Comparison of ENCODE assay signal across 24 mouse cellular contexts in the genomic region with DNA sequence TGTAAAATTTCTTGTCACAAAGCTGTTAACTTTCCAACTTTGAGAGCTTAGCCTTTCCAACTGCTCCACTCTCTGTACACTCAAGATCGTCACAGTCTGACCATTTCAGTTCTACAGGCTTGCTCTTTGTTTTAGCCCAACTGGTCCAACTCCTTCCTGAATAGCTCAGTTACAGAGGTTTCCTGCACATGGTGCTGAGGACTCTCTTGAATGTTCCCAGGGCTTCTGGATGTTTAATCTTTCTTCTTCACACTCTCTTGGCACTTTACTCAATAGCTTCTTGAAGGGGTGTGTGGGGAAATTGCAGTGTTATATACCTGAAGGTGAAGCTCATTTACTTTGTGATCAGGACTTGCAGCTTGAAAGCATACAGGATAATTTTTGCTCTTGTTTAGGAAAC.
"Had no signal": no experiment of that assay in that cellular context is flagged by ENCODE, and none has a peak within 500 bp of the region (broad histone marks: within the 10 kb centered on the region; RNA-seq: fewer than 3 reads in every experiment).

No protein-coding gene starts in this region.

- DNase-seq: gastrocnemius, adult 2 months; gastrocnemius, postnatal 10 days; gastrocnemius, postnatal 25 days; heart, adult 18-20 months; heart, postnatal 10 days; heart, postnatal 4 days; kidney, adult 18-20 months; kidney, adult 8-10 months; kidney, postnatal 10 days; kidney, postnatal 25 days; kidney, postnatal 4 days had no signal

- ATAC-seq: hindbrain, embryonic 16.5 days; inflammation-experienced regulatory T-cells, adult 6 months; intestine, embryonic 15.5 days; intestine, postnatal 0 days had no signal

- H3K9ac ChIP-seq: heart, embryonic 12.5 days; hindbrain, embryonic 12.5 days; hindbrain, embryonic 14.5 days; intestine, embryonic 15.5 days; limb, embryonic 12.5 days had no signal

- H3K4me3 ChIP-seq: gastrocnemius, adult 2 months; heart, embryonic 10.5 days; heart, embryonic 12.5 days; hindbrain, embryonic 10.5 days; hindbrain, embryonic 12.5 days; intestine, embryonic 15.5 days; layer of hippocampus, adult 2 months; left cerebral cortex, adult 2 months; limb, embryonic 10.5 days; limb, embryonic 12.5 days had no signal

- H3K9me3 ChIP-seq: heart, embryonic 10.5 days; heart, embryonic 12.5 days; hindbrain, embryonic 10.5 days; hindbrain, embryonic 12.5 days; intestine, embryonic 15.5 days; limb, embryonic 10.5 days; limb, embryonic 12.5 days had no signal

- H3K4me1 ChIP-seq: heart, embryonic 10.5 days; heart, embryonic 12.5 days; intestine, embryonic 15.5 days had no signal

- H3K27ac ChIP-seq: gastrocnemius, adult 2 months; heart, embryonic 10.5 days; hindbrain, embryonic 10.5 days; hindbrain, embryonic 12.5 days; hindbrain, embryonic 14.5 days; intestine, embryonic 15.5 days; layer of hippocampus, adult 2 months; left cerebral cortex, adult 2 months; limb, embryonic 10.5 days; limb, embryonic 12.5 days had no signal

- H3K4me2 ChIP-seq: heart, embryonic 12.5 days; hindbrain, embryonic 12.5 days; hindbrain, embryonic 14.5 days; intestine, embryonic 15.5 days; limb, embryonic 12.5 days had no signal

- H3K27me3 ChIP-seq: heart, embryonic 12.5 days; intestine, embryonic 15.5 days; limb, embryonic 12.5 days had no signal

- H3K36me3 ChIP-seq: heart, embryonic 10.5 days; heart, embryonic 12.5 days; hindbrain, embryonic 10.5 days; hindbrain, embryonic 12.5 days; intestine, embryonic 15.5 days; limb, embryonic 10.5 days; limb, embryonic 12.5 days had no signal
